Mouse (Mus musculus) urinary bladder, adult 2 months (tissue): Measurements from ENCODE around the gene Plk5. TPM values are rescaled to one million over a fixed set of nuclear protein-coding genes. Genes with fewer than 3 reads are reported as not detected.

Experiments used
- DNase-seq: peaks from one replicate; pipeline ENCODE4 v3.0.0; 2022; ENCODE audit warnings: low spot score
- polyA plus RNA-seq: library from polyadenylated mRNA; depleted of rRNA; stranded (reverse); fragments of >200 nt; gene quantifications from 2 replicates; pipeline ENCODE4 v1.2.3, GENCODE M21; 2012

The Plk5 gene
- polyA plus RNA-seq, 1 experiment, result 6.4 TPM

- DNase-seq, result no peak
These were observed 1.1 kb downstream of the Plk5 start for GRCm38 (mm10) chr10:80357336-80357735.

GRCm38 (mm10) chr10:80357994-80358639, 1.9 kb downstream of the Plk5 start:
- no peak for DNase-seq

GRCm38 (mm10) chr10:80363734-80364133, 7.5 kb downstream of the Plk5 start:
- no peak for DNase-seq

- DNase-seq, result no peak
These were observed 9.5 kb downstream of the Plk5 start for GRCm38 (mm10) chr10:80365736-80366135.

- DNase-seq, result no peak
These were observed 11.7 kb downstream of the Plk5 start for GRCm38 (mm10) chr10:80367954-80368353.

- no peak for DNase-seq
These were observed 12.1 kb downstream of the Plk5 start for GRCm38 (mm10) chr10:80368392-80368791.

- DNase-seq, result no peak
These were observed 13.9 kb downstream of the Plk5 start for GRCm38 (mm10) chr10:80369995-80370747.

GRCm38 (mm10) chr10:80371411-80371966, 15.2 kb downstream of the Plk5 start:
- no peak for DNase-seq

- no peak for DNase-seq
These were observed 15.7 kb downstream of the Plk5 start for GRCm38 (mm10) chr10:80371983-80372382.

GRCm38 (mm10) chr10:80372706-80373105, 16.4 kb downstream of the Plk5 start:
- DNase-seq, result no peak

- no peak for DNase-seq
These were observed 17.8 kb downstream of the Plk5 start for GRCm38 (mm10) chr10:80374063-80374462.

- peak; percentile 73 for DNase-seq
These were observed 19.9 kb downstream of the Plk5 start for GRCm38 (mm10) chr10:80376160-80376559.

- DNase-seq, result no peak
These were observed 21.5 kb downstream of the Plk5 start for GRCm38 (mm10) chr10:80377716-80378115.

- no peak for DNase-seq
These were observed 26.5 kb downstream of the Plk5 start for GRCm38 (mm10) chr10:80382641-80383365.

- no peak for DNase-seq
These were observed 27.2 kb downstream of the Plk5 start for GRCm38 (mm10) chr10:80383431-80383830.

GRCm38 (mm10) chr10:80384115-80384639, 27.9 kb downstream of the Plk5 start:
- DNase-seq, result no peak

- no peak for DNase-seq
These were observed 28.4 kb downstream of the Plk5 start for GRCm38 (mm10) chr10:80384709-80385108.

- no peak for DNase-seq
These were observed 29.1 kb downstream of the Plk5 start for GRCm38 (mm10) chr10:80385310-80385709.

GRCm38 (mm10) chr10:80385811-80386734, 29.8 kb downstream of the Plk5 start:
- no peak for DNase-seq

GRCm38 (mm10) chr10:80386735-80387471, 30.6 kb downstream of the Plk5 start:
- no peak for DNase-seq
